Mouse (Mus musculus) kidney, postnatal 14 days (tissue): ENCODE measurements around the gene Ptch1.
A peak's percentile ranks its signal among the peaks of the same experiment; 100 is the strongest.

Source experiments
- DNase-seq: peaks from one replicate; pipeline ENCODE4 v3.0.0; 2022; ENCODE audit warnings: mixed read lengths

Ptch1 gene

DNA sequence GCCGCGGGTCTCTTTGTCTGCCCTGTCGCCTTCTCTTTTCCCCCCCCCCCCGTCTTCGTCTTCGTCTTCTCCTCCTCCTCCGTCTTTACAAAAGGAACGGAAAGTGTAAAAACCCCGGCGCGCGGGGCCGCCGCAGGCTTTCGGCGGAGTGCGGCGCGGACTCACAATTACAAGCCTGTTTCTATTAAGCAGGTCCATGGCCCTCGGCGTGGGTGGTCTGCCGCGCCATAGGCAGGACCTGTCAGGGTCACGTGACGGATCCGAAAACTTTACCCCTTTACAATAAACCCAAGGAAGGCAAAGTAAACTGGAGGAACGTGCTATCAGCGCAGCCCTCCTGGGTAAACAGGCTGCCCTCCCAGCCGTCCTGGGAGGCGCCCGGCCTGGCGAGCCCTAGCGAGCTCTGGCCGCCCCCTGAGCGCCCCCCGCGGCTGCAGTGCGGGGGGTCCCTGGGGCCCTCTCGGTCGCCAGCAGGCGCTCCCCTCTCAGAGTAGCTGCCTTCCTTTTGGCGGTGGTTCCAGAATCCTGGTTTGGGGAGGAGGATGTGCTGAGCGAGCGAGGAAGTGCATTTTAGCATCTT is at the start of gene Ptch1:
Gene Ptch1 (minus strand): TSS at position 343 of the 580 bp plus-strand sequence.
- DNase-seq = peak; percentile 43

- no peak for DNase-seq
Observed at GRCm38 (mm10) chr13:63621301-63621700, 47.9 kb upstream of the Ptch1 start.

DNA sequence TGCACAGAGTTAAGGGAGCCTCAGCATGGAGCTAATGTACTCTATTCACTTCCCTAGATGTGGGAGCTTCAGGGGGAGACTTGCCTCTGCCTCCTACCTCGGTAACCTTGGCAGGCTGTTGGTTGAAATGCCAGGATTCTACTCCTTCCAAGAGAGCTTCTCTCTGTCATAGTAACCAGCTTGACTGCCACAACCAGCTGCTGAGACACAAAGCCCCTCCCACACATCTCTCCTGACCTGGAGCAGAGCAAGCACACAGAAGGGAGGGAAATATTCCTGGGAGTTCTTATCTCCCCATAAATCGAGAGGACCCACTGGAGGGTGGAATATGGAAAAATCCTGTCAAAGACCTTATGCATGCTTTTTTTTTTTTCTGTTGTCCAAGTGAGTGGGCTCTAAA is 39.8 kb upstream of the Ptch1 start:
- DNase-seq = no peak

DNA sequence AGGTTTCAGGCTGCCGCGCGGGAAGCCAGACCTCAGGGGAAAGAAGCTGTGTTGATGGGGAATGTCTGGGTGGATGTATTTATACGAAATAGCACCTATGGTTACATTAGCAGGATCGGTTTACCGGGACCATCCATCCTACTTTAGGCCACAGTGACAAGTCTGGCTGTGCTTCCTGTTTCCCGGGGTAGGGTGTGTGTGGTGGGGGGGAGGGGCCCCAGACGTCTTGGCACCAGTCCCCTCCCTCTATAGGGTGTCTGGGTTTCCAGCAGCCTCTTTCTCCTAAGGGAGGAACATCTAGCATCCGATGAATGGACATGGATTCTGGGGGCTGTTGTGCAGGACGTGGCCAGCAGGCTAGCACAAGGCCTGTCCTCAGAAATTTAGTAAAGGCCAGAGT is 36.3 kb upstream of the Ptch1 start:
- DNase-seq = no peak

- DNase-seq = no peak
Observed at GRCm38 (mm10) chr13:63597593-63597992, 24.2 kb upstream of the Ptch1 start.

- DNase-seq = no peak
Observed at GRCm38 (mm10) chr13:63595869-63596268, 22.5 kb upstream of the Ptch1 start.

DNA sequence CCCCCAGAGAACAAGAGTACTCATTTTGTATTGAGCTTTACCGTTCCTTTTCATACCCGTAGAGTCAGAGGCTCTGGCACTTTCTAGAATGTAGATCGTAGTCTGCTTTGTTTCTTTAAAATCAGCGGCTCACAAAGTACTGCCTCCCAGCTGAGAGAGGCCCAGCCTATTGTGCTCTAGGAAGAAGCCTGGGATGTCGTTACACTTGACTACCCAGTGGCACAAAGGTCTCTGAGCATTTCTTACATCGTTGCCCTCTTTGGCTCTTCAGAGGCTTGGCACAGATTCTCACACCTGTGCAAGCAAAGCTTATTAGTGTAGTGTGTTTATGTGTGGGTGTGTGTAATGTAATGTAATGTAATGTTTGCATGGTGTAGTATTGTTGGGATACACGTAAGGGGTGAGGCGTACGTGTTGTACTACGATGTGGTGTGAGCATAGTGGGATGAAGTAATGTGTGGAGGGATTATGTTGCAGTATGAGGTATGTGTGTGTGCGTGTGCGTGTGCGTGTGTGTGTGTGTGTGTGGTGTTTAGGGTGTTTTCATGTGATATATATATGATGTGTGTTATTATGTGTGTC is 20.2 kb upstream of the Ptch1 start:
- DNase-seq = peak; percentile 63

DNA sequence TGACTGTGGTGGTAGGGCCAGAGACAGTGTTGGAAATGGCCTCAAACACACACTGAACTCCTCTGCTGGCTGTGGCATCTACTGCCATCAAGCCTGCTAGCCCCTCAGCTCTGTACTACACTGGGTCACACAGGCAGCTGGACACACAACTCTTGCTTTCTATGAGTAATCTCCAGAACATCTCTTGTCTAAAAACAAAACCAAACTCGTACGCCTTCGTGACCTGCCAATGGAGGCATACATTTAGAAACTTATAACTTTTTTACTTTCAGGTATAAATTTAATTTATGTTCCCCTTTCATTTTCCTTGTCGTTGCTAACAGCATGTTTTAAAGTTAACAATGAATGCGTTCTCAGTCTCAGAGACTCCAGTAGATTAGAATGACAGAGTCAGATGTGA is 19.4 kb upstream of the Ptch1 start:
- DNase-seq = no peak

DNA sequence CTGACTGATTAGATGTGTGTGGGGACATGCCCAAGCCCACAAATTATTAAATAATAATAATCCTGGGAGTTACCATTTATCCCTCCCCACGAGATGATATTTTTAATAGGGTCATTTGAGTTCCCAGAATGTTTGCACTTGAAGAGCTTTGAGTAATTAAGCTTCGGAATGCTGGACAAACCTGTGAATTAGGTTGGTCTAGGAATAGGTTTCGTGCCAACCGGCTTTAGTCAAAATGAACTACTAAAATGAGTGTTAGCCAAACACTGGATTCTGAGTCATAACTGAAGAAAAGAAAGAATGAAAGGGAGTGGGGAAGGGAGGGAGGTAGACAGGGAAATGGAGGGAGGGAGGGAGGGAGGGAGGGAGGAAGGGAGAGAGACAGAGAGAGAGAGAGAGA is 1.2 kb upstream of the Ptch1 start:
- no peak for DNase-seq

DNA sequence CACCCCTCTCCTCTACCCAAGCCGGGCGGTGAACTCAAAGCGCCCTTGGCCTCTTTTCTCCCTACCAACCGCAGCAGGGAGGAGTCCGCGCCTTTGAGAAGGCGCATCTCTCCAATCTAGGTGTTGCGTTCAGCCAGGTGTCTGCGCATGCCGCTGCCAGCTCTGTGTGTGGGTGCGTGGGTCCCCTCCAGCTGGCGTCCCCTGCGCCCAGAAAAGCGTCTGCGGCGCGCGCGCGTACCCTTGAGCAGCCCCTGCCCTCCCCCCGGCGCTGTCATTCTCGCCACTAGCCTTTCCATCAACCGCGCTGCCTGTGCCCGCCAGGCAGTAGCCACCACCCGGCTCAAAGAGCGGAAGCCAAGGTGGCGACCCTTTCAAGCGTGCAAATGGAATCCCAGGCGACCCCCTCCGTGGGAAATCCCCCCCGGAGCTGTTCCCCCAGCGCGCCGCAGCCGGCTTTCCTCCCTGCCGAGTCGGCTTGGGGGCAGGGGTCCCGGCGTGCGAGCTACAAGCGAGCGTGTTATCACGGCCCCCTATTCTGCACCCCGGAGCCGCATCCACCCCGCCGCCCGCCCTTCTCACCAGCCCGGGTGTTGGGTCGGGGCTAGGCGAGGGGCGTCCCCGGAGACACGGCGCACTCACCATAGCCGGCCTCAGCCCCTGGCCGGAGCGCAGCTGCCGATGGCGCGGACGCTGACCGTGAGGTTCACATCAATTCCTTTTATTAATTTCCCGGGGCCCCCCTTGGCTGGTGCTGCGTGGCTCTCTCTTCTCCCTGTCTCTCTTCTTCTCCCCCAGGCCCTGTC is 744 bp downstream of the Ptch1 start:
- DNase-seq = peak; percentile 31

DNA sequence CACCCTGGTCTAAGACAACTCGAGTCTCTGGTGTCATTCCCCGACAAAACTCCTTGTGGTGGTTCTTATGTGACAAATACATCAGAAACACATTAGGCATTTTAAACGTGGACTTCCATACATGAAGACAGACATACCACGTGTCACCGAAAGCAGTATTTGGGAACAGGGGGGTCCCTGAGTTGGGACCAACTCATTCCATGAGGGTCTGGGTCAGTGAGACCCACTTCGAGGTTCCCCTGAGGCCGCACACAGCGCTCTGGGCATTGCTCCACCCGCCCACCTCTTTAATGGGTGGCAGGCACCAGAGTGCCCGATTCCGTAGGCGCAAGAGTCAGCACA is 1.3 kb downstream of the Ptch1 start:
- DNase-seq = no peak

DNA sequence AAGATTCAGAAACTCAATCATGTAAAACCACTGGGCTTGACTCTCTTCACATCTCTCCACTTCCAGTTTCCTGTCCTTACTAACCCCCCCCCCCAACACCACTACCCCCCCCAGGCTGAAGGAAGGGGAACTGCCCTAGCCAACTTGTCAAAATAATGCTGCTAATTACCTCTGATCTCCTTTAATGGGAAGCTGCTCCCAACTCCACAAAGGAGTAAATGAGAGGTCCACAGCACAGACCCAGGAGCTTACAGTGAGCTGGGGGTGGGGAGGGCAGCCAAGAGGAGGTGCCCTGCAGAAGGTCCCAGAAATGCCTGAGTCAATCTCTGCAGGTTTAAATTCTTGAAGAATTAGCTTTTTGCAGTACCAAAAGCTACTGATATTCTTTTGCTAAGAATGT is 2.9 kb downstream of the Ptch1 start:
- no peak for DNase-seq

DNA sequence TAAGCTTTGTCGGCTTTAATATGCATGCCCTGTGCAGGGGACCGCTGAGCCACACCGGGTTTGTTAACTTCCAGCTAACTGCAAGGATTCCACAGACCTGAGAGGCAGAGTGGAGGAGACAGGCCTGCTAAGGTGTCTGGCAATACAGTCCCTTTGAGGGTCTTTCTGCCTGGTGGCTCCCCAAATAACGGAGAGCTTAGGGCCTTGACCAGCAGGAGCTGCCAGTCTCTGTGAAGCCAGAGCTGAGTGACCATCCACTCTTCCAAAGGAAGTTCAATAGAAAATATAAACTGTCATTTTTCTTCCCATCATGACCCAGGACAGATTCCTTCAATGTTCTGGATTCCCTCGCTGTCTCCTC is 4.0 kb downstream of the Ptch1 start:
- DNase-seq = no peak

- no peak for DNase-seq
Observed at GRCm38 (mm10) chr13:63568741-63569395, 4.5 kb downstream of the Ptch1 start.

GRCm38 (mm10) chr13:63568306-63568705 is 5.1 kb downstream of the Ptch1 start:
- DNase-seq = no peak

- peak; percentile 98 for DNase-seq
Observed at GRCm38 (mm10) chr13:63567677-63568293, 5.6 kb downstream of the Ptch1 start.

DNA sequence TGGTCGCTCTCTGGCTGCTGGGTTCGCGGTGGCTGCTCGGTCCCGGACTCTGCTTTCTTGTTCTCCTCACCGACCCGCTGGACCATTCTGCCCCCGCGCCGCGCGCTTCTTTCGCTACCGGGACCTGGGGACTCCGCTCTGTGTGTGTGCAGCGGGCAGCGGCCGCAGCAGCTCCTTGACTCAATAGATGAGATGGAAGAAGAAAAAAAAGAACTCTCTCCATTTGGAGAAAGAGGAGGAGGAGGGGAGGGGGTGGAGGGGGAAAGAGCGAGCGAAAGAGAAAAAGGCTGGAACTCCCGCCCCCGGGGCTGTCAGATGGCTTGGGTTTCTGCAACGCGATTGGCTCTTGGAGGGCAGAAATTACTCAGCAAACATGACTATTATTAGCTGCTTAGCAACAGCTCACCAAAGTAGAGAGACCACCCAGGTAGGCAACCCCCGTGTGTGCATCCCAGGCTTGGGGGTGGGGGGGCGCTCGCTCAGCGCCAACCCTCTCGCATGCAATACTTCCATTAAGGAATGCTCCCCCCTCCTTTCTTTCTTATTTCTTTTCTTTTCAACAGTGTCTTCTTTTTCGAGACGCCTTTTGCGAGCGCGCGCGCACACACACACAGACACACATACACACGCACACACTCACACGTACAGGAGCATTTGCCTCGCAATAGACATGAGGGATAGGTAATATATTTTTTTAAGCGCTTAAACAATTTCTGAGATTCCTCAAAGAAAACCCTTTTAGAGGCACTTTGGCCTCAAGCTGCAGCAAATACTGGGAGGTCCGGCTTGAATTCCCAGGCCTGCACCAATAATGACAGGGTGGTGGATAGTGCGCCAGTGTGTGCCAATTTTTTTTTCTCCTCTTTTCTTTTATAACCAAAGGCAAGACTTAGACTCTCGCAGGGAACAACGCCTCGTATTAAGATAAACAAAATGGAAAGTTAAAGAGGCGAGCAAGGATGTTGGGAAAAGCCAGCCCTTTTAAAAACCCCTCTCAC is 7.1 kb downstream of the Ptch1 start:
- peak; percentile 91 for DNase-seq

- DNase-seq = no peak
Observed at GRCm38 (mm10) chr13:63565320-63566017, 7.9 kb downstream of the Ptch1 start.

- DNase-seq = peak; percentile 89
Observed at GRCm38 (mm10) chr13:63564626-63565319, 8.6 kb downstream of the Ptch1 start.

GRCm38 (mm10) chr13:63563781-63564625 is 9.4 kb downstream of the Ptch1 start:
- DNase-seq = peak; percentile 65
